Mouse (Mus musculus) C2C12 (cell line): ENCODE measurements around the gene 1810024B03Rik.

Experiments
- CTCF ChIP-seq: IDR thresholded peaks from one replicate; pipeline ENCODE4 v1.5.1; 2011; ENCODE audit not compliant: control insufficient read depth, insufficient read depth, insufficient read length
- MAX ChIP-seq: IDR thresholded peaks from one replicate; pipeline ENCODE4 v1.6.1; 2011; ENCODE audit warnings: mild to moderate bottlenecking, control low read depth

DNA sequence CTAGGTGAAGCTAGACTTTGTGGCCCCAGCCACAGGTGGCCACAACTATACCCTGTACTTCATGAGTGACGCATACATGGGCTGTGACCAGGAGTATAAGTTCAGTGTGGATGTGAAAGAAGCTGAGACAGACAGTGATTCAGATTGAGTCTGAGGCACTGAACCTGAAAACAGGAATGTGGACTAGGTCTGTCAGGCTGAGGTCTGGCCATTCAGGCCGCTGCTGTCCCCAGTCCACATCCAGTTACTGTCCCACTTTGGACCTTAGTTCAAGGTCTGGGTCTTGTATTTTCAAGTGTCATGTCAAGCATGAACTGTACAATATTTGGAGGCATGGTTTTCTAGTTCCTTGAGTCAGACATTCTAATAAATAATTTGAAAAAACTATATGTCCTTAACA lies 32.0 kb upstream of the 1810024B03Rik start:
- TF ChIP-seq MAX, result no peak
- TF ChIP-seq CTCF, result no peak
